Mouse (Mus musculus): ENCODE results near the gene Mef2a. TPM values are rescaled to one million over a fixed set of nuclear protein-coding genes. Genes with fewer than 3 reads are reported as not detected.

Mef2a gene
- polyA plus RNA-seq, 1 experiment from 2014 or later: 45.7 TPM

- Histone ChIP-seq H3K27me3 (ENCODE audit: insufficient read depth, poor library complexity, severe bottlenecking) (no peaks in the 10 kb centered on the region), H3K4me1 (peaks cover 7% of the 10 kb centered on the region; the same call in 1 of the 2 replicates), H3K27ac (no peak overlapping the region), H3K4me3 (no peak overlapping the region), H3K9me3 (no peaks in the 10 kb centered on the region), H3K36me3 (peaks cover 15% of the 10 kb centered on the region)
- DNase-seq (ENCODE audit: low spot score): no peak
- WGBS: 85% methylated on average over 6 of the region's 6 CpGs
These were observed 19.0 kb downstream of the Mef2a start for GRCm38 (mm10) chr7:67353667-67354066.

- DNase-seq (ENCODE audit: low spot score): no peak
- WGBS: 76% methylated on average over 4 of the region's 4 CpGs
- Histone ChIP-seq H3K9me3 (no peaks in the 10 kb centered on the region), H3K4me3 (no peak overlapping the region), H3K27ac (no peak overlapping the region), H3K27me3 (ENCODE audit: insufficient read depth, poor library complexity, severe bottlenecking) (no peaks in the 10 kb centered on the region), H3K4me1 (peaks cover 7% of the 10 kb centered on the region; the same call in 1 of the 2 replicates), H3K36me3 (peaks cover 15% of the 10 kb centered on the region)
These were observed 19.7 kb downstream of the Mef2a start for GRCm38 (mm10) chr7:67352989-67353388.

GRCm38 (mm10) chr7:67344443-67344842 is 28.2 kb downstream of the Mef2a start:
- Histone ChIP-seq H3K9me3 (no peaks in the 10 kb centered on the region), H3K36me3 (peaks cover 13% of the 10 kb centered on the region), H3K4me3 (no peak overlapping the region), H3K27ac (no peak overlapping the region), H3K4me1 (no peaks in the 10 kb centered on the region; the same call in 1 of the 2 replicates), H3K27me3 (ENCODE audit: insufficient read depth, poor library complexity, severe bottlenecking) (no peaks in the 10 kb centered on the region)
- 86% methylated on average over 1 of the region's 1 CpGs for WGBS
- no peak for DNase-seq (ENCODE audit: low spot score)

- whole genome bisulfite sequencing: 83% methylated on average over 7 of the region's 7 CpGs
- no peaks in the 10 kb centered on the region for H3K9me3 ChIP-seq
These were observed 30.5 kb downstream of the Mef2a start for GRCm38 (mm10) chr7:67342067-67342625.

GRCm38 (mm10) chr7:67320359-67320758 is 52.3 kb downstream of the Mef2a start:
- H3K27ac ChIP-seq: no peak overlapping the region
- H3K4me3 ChIP-seq: no peak overlapping the region
- no peaks in the 10 kb centered on the region for H3K4me1 ChIP-seq
- no peaks in the 10 kb centered on the region for H3K36me3 ChIP-seq
- H3K9me3 ChIP-seq: no peaks in the 10 kb centered on the region
- WGBS: 73% methylated on average over 1 of the region's 1 CpGs
- H3K27me3 ChIP-seq (ENCODE audit: insufficient read depth, poor library complexity, severe bottlenecking): no peaks in the 10 kb centered on the region
- no peak for DNase-seq (ENCODE audit: low spot score)

More at GRCm38 (mm10) chr7:67342067-67342625, 30.5 kb downstream of the Mef2a start:
- Histone ChIP-seq H3K27ac (no peak overlapping the region), H3K36me3 (peaks cover 13% of the 10 kb centered on the region), H3K4me1 (no peaks in the 10 kb centered on the region; the same call in 1 of the 2 replicates), H3K27me3 (ENCODE audit: insufficient read depth, poor library complexity, severe bottlenecking) (no peaks in the 10 kb centered on the region), H3K4me3 (no peak overlapping the region)
- DNase-seq (ENCODE audit: low spot score): no peak

GRCm38 (mm10) chr7:67318697-67319096 is 54.0 kb downstream of the Mef2a start:
- Histone ChIP-seq H3K4me1 (no peaks in the 10 kb centered on the region), H3K27me3 (ENCODE audit: insufficient read depth, poor library complexity, severe bottlenecking) (no peaks in the 10 kb centered on the region), H3K36me3 (peaks cover 4% of the 10 kb centered on the region; the same call in 1 of the 2 replicates), H3K27ac (no peak overlapping the region), H3K4me3 (no peak overlapping the region), H3K9me3 (no peaks in the 10 kb centered on the region)
- no peak for DNase-seq (ENCODE audit: low spot score)

GRCm38 (mm10) chr7:67313200-67313599 is 59.5 kb downstream of the Mef2a start:
- Histone ChIP-seq H3K4me1 (no peaks in the 10 kb centered on the region), H3K27ac (no peak overlapping the region), H3K27me3 (ENCODE audit: insufficient read depth, poor library complexity, severe bottlenecking) (no peaks in the 10 kb centered on the region), H3K36me3 (peaks cover 9% of the 10 kb centered on the region; the same call in 1 of the 2 replicates), H3K9me3 (no peaks in the 10 kb centered on the region), H3K4me3 (no peak overlapping the region)
- DNase-seq (ENCODE audit: low spot score): no peak
- 57% methylated on average over 3 of the region's 3 CpGs for WGBS

- Histone ChIP-seq H3K27me3 (ENCODE audit: insufficient read depth, poor library complexity, severe bottlenecking) (no peaks in the 10 kb centered on the region), H3K4me3 (no peak overlapping the region), H3K27ac (no peak overlapping the region), H3K36me3 (peaks cover 9% of the 10 kb centered on the region; the same call in 1 of the 2 replicates), H3K4me1 (no peaks in the 10 kb centered on the region), H3K9me3 (no peaks in the 10 kb centered on the region)
- WGBS: 89% methylated on average over 2 of the region's 2 CpGs
- no peak for DNase-seq (ENCODE audit: low spot score)
These were observed 62.5 kb downstream of the Mef2a start for GRCm38 (mm10) chr7:67310151-67310550.

- no peak overlapping the region for H3K4me3 ChIP-seq
- WGBS: 90% methylated on average over 2 of the region's 2 CpGs
- H3K36me3 ChIP-seq: peaks cover 7% of the 10 kb centered on the region; the same call in 1 of the 2 replicates
- no peak for DNase-seq (ENCODE audit: low spot score)
- H3K27me3 ChIP-seq (ENCODE audit: insufficient read depth, poor library complexity, severe bottlenecking): no peaks in the 10 kb centered on the region
- H3K27ac ChIP-seq: no peak overlapping the region
- no peaks in the 10 kb centered on the region for H3K4me1 ChIP-seq
- H3K9me3 ChIP-seq: no peaks in the 10 kb centered on the region
These were observed 64.6 kb downstream of the Mef2a start for GRCm38 (mm10) chr7:67308102-67308501.

GRCm38 (mm10) chr7:67307078-67307477 is 65.6 kb downstream of the Mef2a start:
- Histone ChIP-seq H3K36me3 (peaks cover 7% of the 10 kb centered on the region; the same call in 1 of the 2 replicates), H3K27ac (no peak overlapping the region), H3K4me1 (no peaks in the 10 kb centered on the region), H3K27me3 (ENCODE audit: insufficient read depth, poor library complexity, severe bottlenecking) (no peaks in the 10 kb centered on the region), H3K9me3 (no peaks in the 10 kb centered on the region), H3K4me3 (no peak overlapping the region)
- whole genome bisulfite sequencing: 97% methylated on average over 3 of the region's 3 CpGs
- no peak for DNase-seq (ENCODE audit: low spot score)

GRCm38 (mm10) chr7:67304937-67305336 is 67.7 kb downstream of the Mef2a start:
- peaks cover 7% of the 10 kb centered on the region; the same call in 1 of the 2 replicates for H3K36me3 ChIP-seq
- no peaks in the 10 kb centered on the region for H3K9me3 ChIP-seq
- no peak overlapping the region for H3K27ac ChIP-seq
- H3K4me1 ChIP-seq: no peaks in the 10 kb centered on the region
- H3K4me3 ChIP-seq: no peak overlapping the region
- 64% methylated on average over 3 of the region's 3 CpGs for WGBS
- no peak for DNase-seq (ENCODE audit: low spot score)
- H3K27me3 ChIP-seq (ENCODE audit: insufficient read depth, poor library complexity, severe bottlenecking): no peaks in the 10 kb centered on the region

- Histone ChIP-seq H3K9me3 (no peaks in the 10 kb centered on the region), H3K4me1 (no peaks in the 10 kb centered on the region), H3K36me3 (no peaks in the 10 kb centered on the region), H3K27ac (no peak overlapping the region), H3K27me3 (ENCODE audit: insufficient read depth, poor library complexity, severe bottlenecking) (no peaks in the 10 kb centered on the region), H3K4me3 (no peak overlapping the region)
- DNase-seq (ENCODE audit: low spot score): no peak
- 90% methylated on average over 1 of the region's 1 CpGs for WGBS
These were observed 76.2 kb downstream of the Mef2a start for GRCm38 (mm10) chr7:67296419-67296818.

- no peak overlapping the region for H3K27ac ChIP-seq
- H3K4me1 ChIP-seq: no peaks in the 10 kb centered on the region
- no peaks in the 10 kb centered on the region for H3K9me3 ChIP-seq
- peaks cover 10% of the 10 kb centered on the region for H3K36me3 ChIP-seq
- H3K4me3 ChIP-seq: no peak overlapping the region
- DNase-seq (ENCODE audit: low spot score): no peak
- no peaks in the 10 kb centered on the region for H3K27me3 ChIP-seq (ENCODE audit: insufficient read depth, poor library complexity, severe bottlenecking)
- WGBS: 89% methylated on average over 1 of the region's 1 CpGs
These were observed 81.3 kb downstream of the Mef2a start for GRCm38 (mm10) chr7:67291356-67291755.

GRCm38 (mm10) chr7:67287456-67287855 is 85.2 kb downstream of the Mef2a start:
- H3K4me1 ChIP-seq: no peaks in the 10 kb centered on the region
- H3K36me3 ChIP-seq: peaks cover 10% of the 10 kb centered on the region
- H3K9me3 ChIP-seq: no peaks in the 10 kb centered on the region
- H3K27ac ChIP-seq: no peak overlapping the region
- H3K27me3 ChIP-seq (ENCODE audit: insufficient read depth, poor library complexity, severe bottlenecking): no peaks in the 10 kb centered on the region
- DNase-seq (ENCODE audit: low spot score): no peak
- H3K4me3 ChIP-seq: no peak overlapping the region
- WGBS: 77% methylated on average over 4 of the region's 4 CpGs

Measured in heart, embryonic 10.5 days (tissue).